Mouse (Mus musculus): Measurements from ENCODE around the gene Nit1. TPM values are rescaled to one million over a fixed set of nuclear protein-coding genes. Genes with fewer than 3 reads are reported as not detected.
"Not testable (repeated sequence)": the region's sequence is repeated elsewhere in the genome, so short reads cannot be mapped to it uniquely, and the experiment has no call there.

The Nit1 gene
- polyA plus RNA-seq, 1 experiment, result 74.2 TPM

DNA sequence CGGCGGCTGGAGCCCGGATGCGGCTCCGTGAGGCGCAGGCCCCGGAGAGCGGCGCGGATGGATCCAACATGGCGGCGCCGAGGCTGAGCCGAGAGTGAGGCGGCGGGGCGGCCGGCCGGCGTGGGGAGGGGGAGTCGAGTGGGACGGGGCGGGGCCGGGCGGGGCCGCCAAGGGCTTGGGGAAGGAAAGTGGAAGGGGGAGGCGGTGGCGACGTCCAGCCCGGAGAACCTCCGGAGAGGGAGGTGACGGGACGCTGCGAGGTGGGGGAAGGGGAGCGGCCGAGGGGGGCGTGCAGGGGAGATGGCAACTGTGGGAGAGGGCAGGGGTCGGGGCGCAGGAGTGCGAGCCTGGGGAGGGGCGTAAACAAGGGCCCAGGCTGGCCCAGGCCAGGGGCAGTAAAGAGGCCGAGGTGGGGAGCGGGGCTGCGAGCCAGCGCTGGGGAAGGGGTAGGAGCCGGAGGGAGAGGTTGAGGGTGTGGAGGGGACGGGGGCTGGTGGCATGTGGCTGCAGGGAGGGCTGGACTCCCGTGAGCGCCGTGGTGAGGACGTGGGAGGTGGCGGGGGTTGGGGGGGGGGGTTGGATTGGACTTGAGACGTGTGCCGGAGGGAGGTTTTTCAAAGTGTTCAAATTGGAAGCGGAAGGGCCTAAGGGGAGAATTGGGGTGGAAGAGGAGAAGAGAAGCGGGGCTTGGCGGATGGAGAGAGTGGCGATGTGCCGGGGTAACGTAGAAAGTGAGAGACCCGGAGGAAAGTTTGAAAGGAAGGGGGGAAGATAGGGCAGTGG lies 15.8 kb downstream of the Nit1 start:
- H3K27me3 ChIP-seq (ENCODE audit: control insufficient read depth, insufficient read depth, low read length), result no peaks in the 10 kb centered on the region
- peaks cover 8% of the 10 kb centered on the region for H3K4me1 ChIP-seq (ENCODE audit: control insufficient read depth, insufficient read depth, low read length)
- no peaks in the 10 kb centered on the region for H3K36me3 ChIP-seq (ENCODE audit: control insufficient read depth, insufficient read depth, low read length)
- peak overlapping the region; percentile 73 for H3K27ac ChIP-seq (ENCODE audit: control insufficient read depth, insufficient read depth, low read depth, low read length)
- TF ChIP-seq POLR2A (IDR thresholded peaks at IDR 0.05; ENCODE audit: control insufficient read depth, low read depth, low read length) (peak; percentile 17; the same call in 1 of the 2 replicates), CTCF (IDR thresholded peaks at IDR 0.05; ENCODE audit: control insufficient read depth, insufficient read depth, insufficient replicate concordance, low read depth, low read length) (no peak)
- peak overlapping the region; percentile 92 for H3K4me3 ChIP-seq (ENCODE audit: control insufficient read depth, low read depth, low read length)

DNA sequence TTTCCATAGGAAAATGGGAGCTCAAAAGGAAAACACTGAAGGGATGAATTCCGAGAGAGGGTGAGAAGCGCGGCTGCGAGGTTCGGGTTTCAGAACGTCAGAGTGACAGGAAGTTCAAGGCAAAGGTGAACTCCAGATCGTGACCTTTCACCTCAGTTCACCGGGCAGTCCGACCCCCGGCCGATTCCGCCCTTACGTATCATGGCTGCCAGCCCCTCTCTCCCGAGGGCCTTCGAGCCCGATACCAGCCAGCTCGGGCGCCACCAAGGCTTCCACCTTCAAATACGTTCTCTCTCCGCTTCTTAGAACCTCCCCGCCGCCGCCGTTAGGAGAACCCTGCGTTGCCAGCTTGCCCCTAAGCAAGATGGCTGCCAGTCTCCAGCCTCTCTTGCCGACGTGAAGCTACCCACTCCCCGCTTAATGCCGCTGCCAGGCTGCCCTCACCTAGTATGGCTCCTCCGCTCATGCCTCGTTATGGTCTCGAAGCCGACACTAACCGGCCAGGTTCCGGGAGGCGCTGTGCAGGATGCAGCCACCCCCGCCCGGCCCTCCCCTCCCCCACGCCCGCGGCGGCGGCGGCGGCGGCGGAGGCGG lies 16.5 kb downstream of the Nit1 start, which contains the start of gene Dedd:
Gene Dedd (plus strand): TSS at position 307 of the 594 bp plus-strand sequence.
- Histone ChIP-seq H3K4me1 (ENCODE audit: control insufficient read depth, insufficient read depth, low read length) (peaks cover 8% of the 10 kb centered on the region), H3K27ac (ENCODE audit: control insufficient read depth, insufficient read depth, low read depth, low read length) (peak within 1 kb of the TSS; percentile 96), H3K4me3 (ENCODE audit: control insufficient read depth, low read depth, low read length) (peak within 1 kb of the TSS; percentile 92), H3K36me3 (ENCODE audit: control insufficient read depth, insufficient read depth, low read length) (no peaks in the 10 kb centered on the region), H3K27me3 (ENCODE audit: control insufficient read depth, insufficient read depth, low read length) (no peaks in the 10 kb centered on the region)
- TF ChIP-seq POLR2A (IDR thresholded peaks at IDR 0.05; ENCODE audit: control insufficient read depth, low read depth, low read length) (peak; percentile 52), CTCF (IDR thresholded peaks at IDR 0.05; ENCODE audit: control insufficient read depth, insufficient read depth, insufficient replicate concordance, low read depth, low read length) (no peak)

DNA sequence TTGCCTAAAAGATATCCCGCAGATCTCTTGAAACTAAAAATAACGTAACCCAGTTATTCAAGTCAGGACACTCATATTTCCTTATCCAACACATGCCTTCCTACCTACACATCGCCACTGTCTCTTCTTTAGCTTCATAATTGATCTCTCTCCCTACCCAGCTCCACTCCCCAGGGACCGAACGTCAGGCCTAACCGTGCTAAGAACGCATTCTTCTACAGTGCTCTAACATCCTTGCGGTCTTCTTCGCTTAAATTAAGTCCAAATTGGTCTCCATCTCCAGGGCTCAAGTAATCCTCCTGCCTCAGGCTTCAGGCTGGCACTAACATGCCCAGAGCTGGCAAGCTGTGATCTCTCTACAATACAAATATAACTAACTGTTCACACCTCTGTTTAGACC lies 17.2 kb downstream of the Nit1 start:
- peak overlapping the region; percentile 96 for H3K27ac ChIP-seq (ENCODE audit: control insufficient read depth, insufficient read depth, low read depth, low read length)
- TF ChIP-seq POLR2A (IDR thresholded peaks at IDR 0.05; ENCODE audit: control insufficient read depth, low read depth, low read length), result no peak
- no peak for TF ChIP-seq CTCF (IDR thresholded peaks at IDR 0.05; ENCODE audit: control insufficient read depth, insufficient read depth, insufficient replicate concordance, low read depth, low read length)
- no peaks in the 10 kb centered on the region for H3K27me3 ChIP-seq (ENCODE audit: control insufficient read depth, insufficient read depth, low read length)
- H3K4me3 ChIP-seq (ENCODE audit: control insufficient read depth, low read depth, low read length), result peak overlapping the region; percentile 92
- no peaks in the 10 kb centered on the region for H3K36me3 ChIP-seq (ENCODE audit: control insufficient read depth, insufficient read depth, low read length)
- H3K4me1 ChIP-seq (ENCODE audit: control insufficient read depth, insufficient read depth, low read length), result peaks cover 8% of the 10 kb centered on the region

DNA sequence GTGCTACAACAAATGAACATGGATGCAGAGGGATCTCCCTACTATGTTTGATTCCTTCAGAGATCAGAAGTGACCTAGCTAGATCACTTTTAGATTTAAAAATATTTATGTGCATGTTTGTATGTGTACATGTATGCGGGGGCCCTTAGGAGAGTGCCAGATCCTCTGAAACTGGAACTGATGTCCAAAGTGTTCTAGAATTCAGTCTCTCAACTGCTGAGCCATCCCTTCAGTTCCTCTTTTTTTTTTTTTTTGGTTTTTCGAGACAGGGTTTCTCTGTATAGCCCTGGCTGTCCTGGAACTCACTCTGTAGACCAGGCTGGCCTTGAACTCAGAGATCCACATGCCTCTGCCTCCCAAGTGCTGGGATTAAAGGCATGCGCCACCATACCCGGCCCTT lies 18.9 kb downstream of the Nit1 start:
- not testable (repeated sequence) for H3K4me3 ChIP-seq (ENCODE audit: control insufficient read depth, low read depth, low read length); H3K27ac ChIP-seq (ENCODE audit: control insufficient read depth, insufficient read depth, low read depth, low read length)

DNA sequence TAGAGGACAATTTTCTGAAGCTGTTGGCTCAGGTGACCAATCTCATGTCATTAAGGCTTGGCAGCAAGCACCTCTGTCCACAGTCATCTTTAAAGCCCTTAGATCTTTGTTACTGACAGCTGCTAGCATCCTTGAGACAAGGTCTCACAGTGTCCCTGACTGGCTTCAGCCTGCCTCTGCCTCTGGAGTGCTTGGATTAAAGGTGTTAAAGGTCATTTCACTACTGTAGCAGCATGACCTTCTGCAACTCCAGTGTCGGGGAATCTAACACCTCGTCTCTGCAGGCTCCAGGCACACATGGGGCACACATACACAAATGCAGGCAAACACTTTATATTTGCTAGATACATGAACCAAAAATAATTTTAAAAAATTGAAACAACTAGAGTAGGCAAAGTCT lies 19.9 kb downstream of the Nit1 start:
- Histone ChIP-seq H3K27ac (ENCODE audit: control insufficient read depth, insufficient read depth, low read depth, low read length) (no peak overlapping the region), H3K4me3 (ENCODE audit: control insufficient read depth, low read depth, low read length) (no peak overlapping the region), H3K27me3 (ENCODE audit: control insufficient read depth, insufficient read depth, low read length) (no peaks in the 10 kb centered on the region), H3K36me3 (ENCODE audit: control insufficient read depth, insufficient read depth, low read length) (no peaks in the 10 kb centered on the region), H3K4me1 (ENCODE audit: control insufficient read depth, insufficient read depth, low read length) (peaks cover 8% of the 10 kb centered on the region)
- TF ChIP-seq POLR2A (IDR thresholded peaks at IDR 0.05; ENCODE audit: control insufficient read depth, low read depth, low read length) (no peak), CTCF (IDR thresholded peaks at IDR 0.05; ENCODE audit: control insufficient read depth, insufficient read depth, insufficient replicate concordance, low read depth, low read length) (no peak)

More for the DNA sequence above, 18.9 kb downstream of the Nit1 start:
- H3K27me3 ChIP-seq (ENCODE audit: control insufficient read depth, insufficient read depth, low read length); H3K4me1 ChIP-seq (ENCODE audit: control insufficient read depth, insufficient read depth, low read length); H3K36me3 ChIP-seq (ENCODE audit: control insufficient read depth, insufficient read depth, low read length): not testable (repeated sequence)

DNA sequence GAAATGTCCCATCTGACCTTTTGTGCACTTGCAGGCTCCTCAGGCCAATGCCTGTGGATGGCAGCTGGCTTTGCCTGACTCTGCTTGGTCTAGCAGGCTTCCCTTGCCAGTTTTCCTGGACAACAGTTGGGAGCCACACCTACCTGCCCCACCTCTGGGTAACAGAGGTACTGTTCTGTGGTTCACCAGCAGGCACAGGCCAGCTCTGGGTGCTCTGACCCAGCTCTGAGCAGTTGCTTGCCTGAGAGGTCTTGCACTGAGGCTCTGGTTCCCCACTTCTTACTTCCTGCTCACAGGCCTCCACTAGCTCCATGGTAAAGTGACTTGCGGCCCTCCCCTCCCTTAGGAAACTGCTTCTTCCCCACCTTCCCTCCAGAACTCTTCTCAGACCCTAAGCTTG lies 23.4 kb downstream of the Nit1 start:
- Histone ChIP-seq H3K36me3 (ENCODE audit: control insufficient read depth, insufficient read depth, low read length) (no peaks in the 10 kb centered on the region), H3K27me3 (ENCODE audit: control insufficient read depth, insufficient read depth, low read length) (no peaks in the 10 kb centered on the region), H3K4me3 (ENCODE audit: control insufficient read depth, low read depth, low read length) (no peak overlapping the region), H3K27ac (ENCODE audit: control insufficient read depth, insufficient read depth, low read depth, low read length) (no peak overlapping the region), H3K4me1 (ENCODE audit: control insufficient read depth, insufficient read depth, low read length) (no peaks in the 10 kb centered on the region)
- TF ChIP-seq CTCF (IDR thresholded peaks at IDR 0.05; ENCODE audit: control insufficient read depth, insufficient read depth, insufficient replicate concordance, low read depth, low read length), result no peak
- no peak for TF ChIP-seq POLR2A (IDR thresholded peaks at IDR 0.05; ENCODE audit: control insufficient read depth, low read depth, low read length)

DNA sequence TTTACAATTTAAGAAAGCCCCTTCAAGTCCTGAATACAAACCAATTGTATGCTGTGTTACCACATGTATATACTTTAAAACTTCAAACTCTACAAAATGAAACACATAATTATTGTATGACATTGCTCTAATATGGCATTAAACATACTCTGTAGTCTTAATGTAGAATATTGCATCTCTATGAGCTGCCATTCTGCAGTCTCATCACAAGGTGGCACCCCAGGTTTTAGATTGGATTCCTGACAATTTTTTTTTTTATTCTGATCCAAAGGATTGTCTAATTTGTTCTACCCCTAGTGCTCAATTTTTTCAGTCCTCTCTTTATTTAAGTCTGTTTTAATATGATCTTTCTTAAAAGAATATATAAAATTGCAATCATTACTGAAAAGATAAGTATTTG lies 24.0 kb downstream of the Nit1 start:
- Histone ChIP-seq H3K27me3 (ENCODE audit: control insufficient read depth, insufficient read depth, low read length) (no peaks in the 10 kb centered on the region), H3K36me3 (ENCODE audit: control insufficient read depth, insufficient read depth, low read length) (no peaks in the 10 kb centered on the region), H3K4me3 (ENCODE audit: control insufficient read depth, low read depth, low read length) (no peak overlapping the region), H3K27ac (ENCODE audit: control insufficient read depth, insufficient read depth, low read depth, low read length) (no peak overlapping the region), H3K4me1 (ENCODE audit: control insufficient read depth, insufficient read depth, low read length) (no peaks in the 10 kb centered on the region)
- TF ChIP-seq CTCF (IDR thresholded peaks at IDR 0.05; ENCODE audit: control insufficient read depth, insufficient read depth, insufficient replicate concordance, low read depth, low read length), result no peak
